Mouse (Mus musculus) myocyte (in vitro differentiated cells): ENCODE data around the gene Rnf222.

ENCODE experiments used
- CEBPB ChIP-seq: IDR thresholded peaks from 2 replicates; pipeline ENCODE4 v1.6.1; 2011; ENCODE audit warnings: mild to moderate bottlenecking, moderate library complexity; ENCODE audit not compliant: poor library complexity, insufficient read depth, severe bottlenecking
- E2F4 ChIP-seq: IDR thresholded peaks from one replicate; pipeline ENCODE4 v1.6.1; 2011; ENCODE audit warnings: mild to moderate bottlenecking, control low read depth, moderate library complexity; ENCODE audit not compliant: insufficient read depth
- MYOG ChIP-seq, 3 experiments: IDR thresholded peaks; one replicate each; pipeline ENCODE4 v1.6.1; 2011; ENCODE audit warnings: control low read depth in 2 of 3, low read depth in 2 of 3, mild to moderate bottlenecking in 2 of 3; ENCODE audit not compliant: insufficient read length in 2 of 3, control insufficient read depth in 1 of 3, insufficient read depth in 1 of 3
- POLR2A ChIP-seq: IDR thresholded peaks from one replicate; pipeline ENCODE4 v1.6.1; 2011; ENCODE audit warnings: low read depth, mild to moderate bottlenecking, control low read depth, moderate library complexity; ENCODE audit not compliant: insufficient read length
- POLR2AphosphoS2 ChIP-seq: IDR thresholded peaks from one replicate; pipeline ENCODE4 v1.6.1; 2011; ENCODE audit warnings: low read depth, control low read depth; ENCODE audit not compliant: insufficient read length
- REST ChIP-seq: IDR thresholded peaks from one replicate; pipeline ENCODE4 v1.6.1; 2011; ENCODE audit warnings: mild to moderate bottlenecking, control low read depth, moderate library complexity; ENCODE audit not compliant: insufficient read depth, insufficient read length
- SRF ChIP-seq: IDR thresholded peaks from one replicate; pipeline ENCODE4 v1.6.1; 2011; ENCODE audit warnings: low read depth; ENCODE audit not compliant: control insufficient read depth, insufficient read length
- TCF12 ChIP-seq: IDR thresholded peaks from one replicate; pipeline ENCODE4 v1.6.1; 2011; ENCODE audit warnings: mild to moderate bottlenecking, control low read depth; ENCODE audit not compliant: poor library complexity, insufficient read depth, severe bottlenecking
- TCF3 ChIP-seq: IDR thresholded peaks from one replicate; pipeline ENCODE4 v1.6.1; 2011; ENCODE audit warnings: low read depth, control low read depth; ENCODE audit not compliant: insufficient read length
- USF1 ChIP-seq: IDR thresholded peaks from one replicate; pipeline ENCODE4 v1.6.1; 2011; ENCODE audit warnings: low read depth, mild to moderate bottlenecking, control low read depth, moderate library complexity

DNA sequence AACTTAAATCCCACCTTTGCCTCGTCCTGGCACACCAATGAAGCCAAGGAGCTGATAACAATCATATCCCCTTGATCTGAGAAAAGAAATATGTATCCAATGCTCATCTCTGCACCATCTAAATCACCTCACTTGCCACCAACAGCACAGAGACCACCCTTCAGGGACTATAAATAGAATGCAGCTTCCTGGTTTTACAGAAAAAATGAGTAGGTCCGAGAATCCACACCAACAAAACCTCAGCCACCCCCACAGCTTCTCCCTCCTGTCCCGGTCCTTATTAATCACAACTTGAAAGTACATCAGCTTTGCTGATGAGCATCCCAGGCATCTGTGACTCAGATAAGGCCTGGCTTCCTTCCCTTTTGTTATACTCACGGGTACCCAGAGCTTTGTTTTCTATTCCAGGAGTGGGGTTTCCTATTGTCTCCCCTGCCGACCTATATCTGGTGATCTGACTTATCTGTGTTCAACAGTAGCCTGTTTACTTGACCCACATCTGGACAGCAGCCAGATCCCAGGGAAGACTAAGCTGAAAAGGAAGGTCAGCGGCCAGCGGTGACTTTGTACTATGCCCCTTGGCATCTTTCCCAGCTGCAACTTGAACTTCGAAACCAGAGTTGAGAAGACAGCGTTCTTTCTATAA is 23.7 kb upstream of the Rnf222 start:
- TF ChIP-seq TCF12: no peak
- TF ChIP-seq POLR2A: no peak
- no peak for TF ChIP-seq USF1
- no peak for TF ChIP-seq CEBPB
- TF ChIP-seq MYOG (IDR thresholded peaks at IDR 0.05; ENCODE audit: control insufficient read depth in 1 of 3, insufficient read depth in 1 of 3, insufficient read length in 2 of 3, low read depth in 2 of 3): no peak
- no peak for TF ChIP-seq TCF3
- no peak for TF ChIP-seq POLR2AphosphoS2
- TF ChIP-seq E2F4: no peak
- TF ChIP-seq REST: no peak
- no peak for TF ChIP-seq SRF
